Mouse (Mus musculus) CH12.LX (cell line): ENCODE results near the gene Sptbn4. TPM values are rescaled to one million over a fixed set of nuclear protein-coding genes. Genes with fewer than 3 reads are reported as not detected.
A peak's percentile ranks its signal among the peaks of the same experiment; 100 is the strongest.

Source experiments
- DNase-seq: peaks from one replicate; pipeline ENCODE4 v3.0.0-alpha.2; 2013; ENCODE audit errors: extremely low read depth
- H3K27ac ChIP-seq: 2 replicates; pipeline ENCODE4 v1.5.1; 2012; ENCODE audit warnings: low read depth, mild to moderate bottlenecking, control low read depth, moderate library complexity; ENCODE audit not compliant: insufficient read depth
- H3K27me3 ChIP-seq: replicated peaks from 2 replicates; pipeline ENCODE3; 2012; ENCODE audit warnings: inconsistent platforms
- H3K36me3 ChIP-seq, 2 experiments: replicated peaks in 1 of 2; 2 replicates each; pipeline versions ENCODE3 to v1.6.1; 2012; ENCODE audit warnings: inconsistent platforms in 1 of 2, low read length in 1 of 2, mild to moderate bottlenecking in 1 of 2, mixed read lengths in 1 of 2, moderate library complexity in 1 of 2; ENCODE audit not compliant: control insufficient read depth in 1 of 2, insufficient read depth in 1 of 2
- H3K4me1 ChIP-seq, 2 experiments: 2 replicates each; pipeline ENCODE4 v1.6.1; 2012; ENCODE audit warnings: inconsistent platforms in 1 of 2, moderate library complexity in 1 of 2; ENCODE audit not compliant: insufficient read depth in 2 of 2, control insufficient read depth in 1 of 2
- H3K4me2 ChIP-seq: 2 replicates; pipeline ENCODE4 v1.6.1; 2012; ENCODE audit warnings: low read depth, mild to moderate bottlenecking, control low read depth; ENCODE audit not compliant: poor library complexity, insufficient read depth, severe bottlenecking
- H3K4me3 ChIP-seq, 3 experiments: fragments of 150-350 bp in 1 of 3; sonication (generic) in 1 of 3; replicated peaks in 1 of 3; 2 replicates each; pipeline versions ENCODE3 to v1.5.1; 2011 to 2012; ENCODE audit warnings: low read depth in 2 of 3, low read length in 2 of 3, mild to moderate bottlenecking in 2 of 3, moderate library complexity in 2 of 3, control low read depth in 1 of 3, improper control_type of control experiment in 1 of 3, inconsistent platforms in 1 of 3, mixed read lengths in 1 of 3; ENCODE audit not compliant: poor library complexity in 1 of 3
- H3K79me2 ChIP-seq: replicated peaks from 2 replicates; pipeline ENCODE4 v1.6.1; 2012; ENCODE audit warnings: mild to moderate bottlenecking, moderate library complexity; ENCODE audit not compliant: control insufficient read depth, poor library complexity, insufficient read depth, severe bottlenecking; ENCODE audit errors: extremely low read depth
- H3K9ac ChIP-seq: 2 replicates; pipeline ENCODE4 v1.6.1; 2012; ENCODE audit warnings: low read depth, mild to moderate bottlenecking, control low read depth, moderate library complexity; ENCODE audit not compliant: insufficient read depth
- H3K9me3 ChIP-seq: replicated peaks from 2 replicates; pipeline ENCODE3; 2012; ENCODE audit warnings: low read length, inconsistent platforms, mixed read lengths
- CTCF ChIP-seq, 2 experiments: IDR thresholded peaks in 1 of 2; conservative IDR thresholded peaks in 1 of 2; 2 replicates each; pipeline ENCODE4 v1.5.1; 2011 to 2012; ENCODE audit warnings: low read depth in 2 of 2, low read length in 2 of 2, improper control_type of control experiment in 1 of 2, inconsistent platforms in 1 of 2, mild to moderate bottlenecking in 1 of 2, moderate library complexity in 1 of 2
- E2F4 ChIP-seq: IDR thresholded peaks from 2 replicates; pipeline ENCODE4 v1.6.1; 2011; ENCODE audit warnings: low read depth, low read length, improper control_type of control experiment; ENCODE audit not compliant: insufficient replicate concordance
- EP300 ChIP-seq: IDR thresholded peaks from 2 replicates; pipeline ENCODE4 v1.6.1; 2011; ENCODE audit warnings: low read length, improper control_type of control experiment
- HCFC1 ChIP-seq: IDR thresholded peaks from 2 replicates; pipeline ENCODE4 v1.6.1; 2012; ENCODE audit warnings: low read depth, mild to moderate bottlenecking, inconsistent platforms, low read length, improper control_type of control experiment
- MAFK ChIP-seq: IDR thresholded peaks from 2 replicates; pipeline ENCODE4 v1.6.1; 2011; ENCODE audit warnings: low read length, improper control_type of control experiment; ENCODE audit not compliant: insufficient replicate concordance
- MAZ ChIP-seq: IDR thresholded peaks from 2 replicates; pipeline ENCODE4 v1.6.1; 2012; ENCODE audit warnings: low read depth, mild to moderate bottlenecking, inconsistent platforms, low read length, improper control_type of control experiment, moderate library complexity
- MEF2A ChIP-seq: IDR thresholded peaks from 2 replicates; pipeline ENCODE4 v1.6.1; 2014; ENCODE audit warnings: low read depth, mild to moderate bottlenecking, inconsistent platforms, low read length, improper control_type of control experiment, borderline replicate concordance
- MXI1 ChIP-seq: IDR thresholded peaks from 2 replicates; pipeline ENCODE4 v1.6.1; 2011; ENCODE audit warnings: mild to moderate bottlenecking, low read depth, low read length, improper control_type of control experiment
- NELFE ChIP-seq: IDR thresholded peaks from 2 replicates; pipeline ENCODE4 v1.6.1; 2011; ENCODE audit warnings: low read depth, low read length, improper control_type of control experiment
- NRF1 ChIP-seq: IDR thresholded peaks from 2 replicates; pipeline ENCODE4 v1.6.1; 2014; ENCODE audit warnings: low read depth, mild to moderate bottlenecking, inconsistent platforms, low read length, improper control_type of control experiment, moderate library complexity
- SMC3 ChIP-seq: IDR thresholded peaks from 2 replicates; pipeline ENCODE4 v1.6.1; 2011; ENCODE audit warnings: low read depth, low read length, improper control_type of control experiment
- TBP ChIP-seq: conservative IDR thresholded peaks from 2 replicates; pipeline ENCODE4 v1.6.1; 2011; ENCODE audit warnings: low read depth, low read length, improper control_type of control experiment
- TCF12 ChIP-seq: IDR thresholded peaks from 2 replicates; pipeline ENCODE4 v1.6.1; 2014; ENCODE audit warnings: low read depth, mild to moderate bottlenecking, inconsistent platforms, low read length, improper control_type of control experiment
- ZMIZ1 ChIP-seq: IDR thresholded peaks from 2 replicates; pipeline ENCODE4 v1.6.1; 2012; ENCODE audit warnings: low read depth, mild to moderate bottlenecking, inconsistent platforms, low read length, improper control_type of control experiment
- ZNF384 ChIP-seq: IDR thresholded peaks from 2 replicates; pipeline ENCODE4 v1.6.1; 2012; ENCODE audit warnings: low read depth, low read length, improper control_type of control experiment, inconsistent platforms
- dilution Hi-C: fragments of 300-500 bp; cut with MboI; formaldehyde crosslinking; loops from 2 replicates; pipeline ENCODE4 v1.14.3; 2020; ENCODE audit warnings: low sequenced_read_pairs; ENCODE audit not compliant: extremely low pct_unique_long_range_greater_than_20kb, extremely low pct_ligation_motif_present
- in situ Hi-C: fragments of 300-500 bp; cut with MboI; formaldehyde crosslinking; loops from 3 replicates; pipeline ENCODE4 v1.14.3; 2019; ENCODE audit warnings: low sequenced_read_pairs, low pct_ligation_motif_present, low pct_unique_long_range_greater_than_20kb, mixed read lengths
- polyA plus RNA-seq: library from polyadenylated mRNA; unstranded; fragments of >175 nt; gene quantifications from 2 replicates; pipeline ENCODE4 v1.2.1, GENCODE M21; 2012; ENCODE audit warnings: low read depth; ENCODE audit not compliant: insufficient read length
- total RNA-seq, 2 experiments: library from RNA; depleted of rRNA; stranded (reverse); fragments of 300-350 nt in 1 of 2; fragments of >200 nt in 1 of 2; gene quantifications; 2 replicates each; pipeline ENCODE4 v1.2.3; 2012 to 2014

Gene Sptbn4
- total and polyA plus RNA-seq, 3 experiments: 0.21 to 0.38 (median 0.24) TPM

DNA sequence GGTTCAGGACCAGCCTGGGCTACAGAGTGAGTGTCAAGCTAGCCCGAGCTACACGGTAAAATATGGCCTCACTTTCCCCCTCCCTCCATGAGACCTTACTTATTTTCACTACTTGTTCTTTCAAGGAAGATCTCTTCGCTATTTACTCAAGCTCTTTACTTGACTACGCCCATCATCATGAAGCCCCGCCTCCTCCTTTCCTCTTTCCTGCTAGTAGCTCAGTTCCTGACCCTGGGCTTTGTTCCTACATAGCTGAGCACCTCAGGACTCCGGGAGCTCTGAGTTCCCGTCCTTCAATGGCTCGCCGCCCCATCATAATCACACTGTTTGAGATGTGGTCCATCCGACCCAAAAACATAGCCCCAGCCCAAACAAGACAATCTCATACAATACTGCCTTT, 14.1 kb downstream of the Sptbn4 start:
- Histone ChIP-seq H3K79me2 (no peaks in the 10 kb centered on the region), H3K27ac (no peak overlapping the region), H3K9me3 (peaks cover 15% of the 10 kb centered on the region), H3K9ac (no peak overlapping the region), H3K4me2 (no peak overlapping the region), H3K4me1 (peaks cover 0 to 7% of the 10 kb centered on the region in 2 experiments; a peak in 2 of 4 replicates), H3K27me3 (peaks cover 62% of the 10 kb centered on the region), H3K36me3 (no peaks in the 10 kb centered on the region), H3K4me3 (no peak overlapping the region)
- in situ Hi-C loops (no loop called here), dilution Hi-C loops (no loop called here)
- TF ChIP-seq NELFE (no peak), ZMIZ1 (no peak), EP300 (no peak), NRF1 (no peak), MXI1 (no peak), MAFK (no peak), HCFC1 (no peak), SMC3 (no peak), E2F4 (no peak), MAZ (no peak), MEF2A (no peak), TBP (no peak)
- DNase-seq: no peak

DNA sequence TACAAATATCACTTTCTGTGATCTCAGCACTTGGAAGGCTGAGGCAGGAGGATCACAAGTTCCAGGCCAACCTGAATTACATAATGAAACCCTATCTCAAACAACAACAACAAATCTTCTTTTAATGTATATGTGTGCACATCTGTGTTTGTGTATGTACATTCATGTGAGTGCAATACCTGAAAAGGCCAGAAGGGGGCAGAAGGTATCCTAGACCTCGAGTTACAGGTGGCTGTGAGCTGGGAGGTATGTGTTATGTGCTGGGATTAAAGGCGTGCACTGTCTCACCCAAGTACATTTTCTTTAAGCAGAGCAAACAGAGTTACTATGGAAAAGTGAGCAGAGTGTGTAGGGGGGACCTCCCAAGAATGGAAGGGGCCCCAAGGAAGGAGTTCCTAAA, 18.4 kb downstream of the Sptbn4 start:
- peaks cover 61% of the 10 kb centered on the region for H3K27me3 ChIP-seq
- TF ChIP-seq ZMIZ1: no peak
- peak in 1 of 2 experiments; percentile 35; a peak in 2 of 4 replicates for TF ChIP-seq CTCF (conservative IDR thresholded peaks at IDR 0.05 in 1 of 2, IDR thresholded peaks at IDR 0.05 in 1 of 2; ENCODE audit: low read depth in 2 of 2, low read length in 2 of 2)
- TF ChIP-seq, all 38 proteins: peak for 1
- DNase-seq: no peak
- Histone ChIP-seq H3K36me3 (no peaks in the 10 kb centered on the region), H3K4me2 (no peak overlapping the region), H3K27ac (no peak overlapping the region), H3K9ac (no peak overlapping the region), H3K9me3 (peaks cover 11% of the 10 kb centered on the region), H3K79me2 (no peaks in the 10 kb centered on the region), H3K4me1 (peaks cover 0 to 7% of the 10 kb centered on the region in 2 experiments; a peak in 2 of 4 replicates), H3K4me3 (no peak overlapping the region)
- dilution Hi-C loops: no loop called here
- in situ Hi-C loops: no loop called here

DNA sequence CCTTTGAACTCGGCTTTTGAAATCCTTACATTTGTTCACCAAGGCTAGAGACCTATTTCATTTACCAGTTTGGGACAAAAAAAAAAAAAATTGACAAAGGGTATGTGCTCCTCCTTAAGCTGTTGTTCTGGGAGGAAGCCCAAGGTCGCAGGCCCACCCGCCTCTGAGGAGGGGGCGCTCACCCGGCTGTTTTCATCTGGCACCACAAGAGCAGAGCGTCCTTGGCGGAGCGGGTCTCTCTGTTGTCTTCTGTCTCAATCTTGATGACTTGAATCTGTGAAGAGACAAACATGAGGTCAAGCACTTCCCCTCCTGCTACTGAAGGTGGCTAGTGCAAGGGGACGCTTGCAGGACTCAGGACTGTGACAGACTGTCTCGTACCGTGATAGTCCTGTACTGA, 19.5 kb downstream of the Sptbn4 start:
- peaks cover 52% of the 10 kb centered on the region for H3K27me3 ChIP-seq
- no peak overlapping the region for H3K27ac ChIP-seq
- no peak overlapping the region for H3K4me3 ChIP-seq
- TF ChIP-seq ZMIZ1: no peak
- TF ChIP-seq TCF12: no peak
- TF ChIP-seq NRF1: no peak
- no peak for TF ChIP-seq ZNF384
- H3K36me3 ChIP-seq: no peaks in the 10 kb centered on the region
- no peak overlapping the region for H3K9ac ChIP-seq
- H3K4me2 ChIP-seq: no peak overlapping the region
- no peak for DNase-seq
- H3K4me1 ChIP-seq: peaks cover 0 to 6% of the 10 kb centered on the region in 2 experiments; a peak in 2 of 4 replicates
- no peaks in the 10 kb centered on the region for H3K79me2 ChIP-seq
- dilution Hi-C loops (no loop called here), in situ Hi-C loops (no loop called here)
- peaks cover 11% of the 10 kb centered on the region for H3K9me3 ChIP-seq
